Mouse (Mus musculus) left cerebral cortex, adult 9 months (tissue): Measurements from ENCODE around the gene Mef2a.
"Not testable (repeated sequence)": the region's sequence is repeated elsewhere in the genome, so short reads cannot be mapped to it uniquely, and the experiment has no call there.

Source experiments
- DNase-seq, 2 experiments: peaks; one replicate each; pipeline ENCODE4 v3.0.0; 2022; ENCODE audit warnings: low spot score in 2 of 2

Gene Mef2a

GRCm38 (mm10) chr7:67371351-67371890 is 1.2 kb downstream of the Mef2a start:
- no peak for DNase-seq

- DNase-seq, result no peak
Measured at GRCm38 (mm10) chr7:67369645-67370044, 3.0 kb downstream of the Mef2a start.

- no peak for DNase-seq
Measured at GRCm38 (mm10) chr7:67368394-67368793, 4.3 kb downstream of the Mef2a start.

- no peak for DNase-seq
Measured at GRCm38 (mm10) chr7:67360588-67360987, 12.1 kb downstream of the Mef2a start.

GRCm38 (mm10) chr7:67359863-67360262 is 12.8 kb downstream of the Mef2a start:
- no peak for DNase-seq

- DNase-seq, result no peak
Measured at GRCm38 (mm10) chr7:67355870-67356269, 16.8 kb downstream of the Mef2a start.

- DNase-seq, result no peak
Measured at GRCm38 (mm10) chr7:67353667-67354066, 19.0 kb downstream of the Mef2a start.

GRCm38 (mm10) chr7:67352989-67353388 is 19.7 kb downstream of the Mef2a start:
- no peak for DNase-seq

- DNase-seq, result no peak
Measured at GRCm38 (mm10) chr7:67344443-67344842, 28.2 kb downstream of the Mef2a start.

GRCm38 (mm10) chr7:67342067-67342625 is 30.5 kb downstream of the Mef2a start:
- DNase-seq, result no peak

- no peak for DNase-seq
Measured at GRCm38 (mm10) chr7:67320359-67320758, 52.3 kb downstream of the Mef2a start.

GRCm38 (mm10) chr7:67318697-67319096 is 54.0 kb downstream of the Mef2a start:
- no peak for DNase-seq

- DNase-seq, result no peak
Measured at GRCm38 (mm10) chr7:67313200-67313599, 59.5 kb downstream of the Mef2a start.

GRCm38 (mm10) chr7:67310151-67310550 is 62.5 kb downstream of the Mef2a start:
- no peak for DNase-seq

- no peak for DNase-seq
Measured at GRCm38 (mm10) chr7:67308102-67308501, 64.6 kb downstream of the Mef2a start.

GRCm38 (mm10) chr7:67307078-67307477 is 65.6 kb downstream of the Mef2a start:
- no peak for DNase-seq

GRCm38 (mm10) chr7:67304937-67305336 is 67.7 kb downstream of the Mef2a start:
- no peak for DNase-seq

GRCm38 (mm10) chr7:67296419-67296818 is 76.2 kb downstream of the Mef2a start:
- no peak for DNase-seq

GRCm38 (mm10) chr7:67291356-67291755 is 81.3 kb downstream of the Mef2a start:
- DNase-seq, result no peak

- peak in 1 of 2 experiments; percentile 54 for DNase-seq
Measured at GRCm38 (mm10) chr7:67287456-67287855, 85.2 kb downstream of the Mef2a start.

- DNase-seq, result no peak
Measured at GRCm38 (mm10) chr7:67283581-67283980, 89.1 kb downstream of the Mef2a start.

- DNase-seq, result not testable (repeated sequence)
Measured at GRCm38 (mm10) chr7:67270447-67270846, 102.2 kb downstream of the Mef2a start.

- peak in 1 of 2 experiments; percentile 31 for DNase-seq
Measured at GRCm38 (mm10) chr7:67259828-67260563, 112.7 kb downstream of the Mef2a start.
